11 mouse cellular contexts compared by ENCODE assay signal in the genomic region with DNA sequence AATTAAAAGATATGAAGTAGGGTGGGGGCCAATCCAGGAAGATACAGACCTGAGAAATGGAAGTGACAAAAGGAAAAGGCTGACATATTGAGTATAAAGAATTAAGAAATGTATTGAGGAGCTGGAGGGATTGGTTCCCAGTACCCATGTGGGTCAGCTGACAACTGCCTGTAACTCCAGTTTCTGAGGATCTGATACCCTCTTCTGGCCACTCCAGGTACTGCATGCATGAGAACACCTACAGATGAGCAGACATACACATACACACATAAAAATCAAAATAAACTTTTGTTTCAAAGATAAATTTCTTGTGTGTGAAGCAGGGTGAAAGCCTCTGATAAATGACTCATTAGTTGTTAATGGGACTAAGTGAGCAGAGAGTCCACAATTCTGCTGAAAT.
A peak's percentile ranks its signal among the peaks of the same experiment; 100 is the strongest.
DNase-seq lines count a peak whose midpoint lies in the region; ATAC-seq and TF ChIP-seq lines count a peak whose summit lies in the region.
"Had no signal": no experiment of that assay in that cellular context is flagged by ENCODE, and none has a peak within 500 bp of the region (broad histone marks: within the 10 kb centered on the region; RNA-seq: fewer than 3 reads in every experiment).

No protein-coding gene starts in this region.

- no peak overlapping the region for H3K9ac ChIP-seq in kidney, embryonic 15.5 days
- no peak overlapping the region for H3K9ac ChIP-seq in ES-E14 (ENCODE audit: insufficient read depth, low read depth, low read length, poor library complexity, severe bottlenecking)
- no peak overlapping the region for H3K9ac ChIP-seq in liver, embryonic 14.5 days (replicated peaks)
- H3K9ac ChIP-seq: lung, embryonic 15.5 days had no signal

- no peak for TF ChIP-seq POLR2A in kidney, adult 2 months (IDR thresholded peaks at IDR 0.05; ENCODE audit: low read depth, low read length)

- no peaks in the 10 kb centered on the region for H3K27me3 ChIP-seq in kidney, adult 2 months (replicated peaks; ENCODE audit: control insufficient read depth, insufficient read depth, low read length)
- no peaks in the 10 kb centered on the region for H3K27me3 ChIP-seq in kidney, embryonic 15.5 days
- H3K27me3 ChIP-seq in liver, embryonic 14.5 days (ENCODE audit: control insufficient read depth, insufficient read depth, low read length): no peaks in the 10 kb centered on the region
- H3K27me3 ChIP-seq: lung, embryonic 15.5 days had no signal

- H3K4me2 ChIP-seq in kidney, embryonic 15.5 days: no peak overlapping the region
- no peak overlapping the region for H3K4me2 ChIP-seq in liver, embryonic 14.5 days (ENCODE audit: low read depth)
- H3K4me2 ChIP-seq: lung, embryonic 15.5 days had no signal

- no peak overlapping the region for H3K4me3 ChIP-seq in kidney, adult 2 months (ENCODE audit: insufficient read depth, low read depth, low read length)
- H3K4me3 ChIP-seq in kidney, embryonic 15.5 days (replicated peaks): no peak overlapping the region
- H3K4me3 ChIP-seq in ES-E14 (ENCODE audit: insufficient read depth in 1 of 2, low read depth in 1 of 2, low read length in 2 of 2, poor library complexity in 1 of 2, severe bottlenecking in 1 of 2): no peak overlapping the region
- no peak overlapping the region for H3K4me3 ChIP-seq in liver, embryonic 14.5 days (ENCODE audit: insufficient read depth in 1 of 2, low read depth in 2 of 2, low read length in 2 of 2)
- H3K4me3 ChIP-seq: lung, embryonic 15.5 days had no signal

- DNase-seq in kidney, adult 2 months: peak; percentile 22
- peak; percentile 44 for DNase-seq in A20 (ENCODE audit: low read depth, low spot score)
- DNase-seq in ES-E14 (ENCODE audit: low read depth, low spot score): peak; percentile 49
- peak in 1 of 3 experiments; percentile 4 for DNase-seq in liver, embryonic 14.5 days (ENCODE audit: low read depth in 3 of 3, low spot score in 3 of 3)
- DNase-seq in ovary, adult 18-20 months (ENCODE audit: low spot score): no peak
- no peak for DNase-seq in urinary bladder, adult 18-20 months (ENCODE audit: low spot score in 2 of 2)
- DNase-seq in layer of hippocampus, adult 11-12 months (ENCODE audit: low spot score): no peak
- DNase-seq: adrenal gland, postnatal 25 days; heart, adult 11 months had no signal

- in situ Hi-C loops in ES-E14 (cut with MboI; ENCODE audit: low sequenced_read_pairs in 2 of 2, unreplicated experiment in 2 of 2): loop anchor here in 1 of 2 experiments (25.0 kb wide), 1 partner anchor 461 kb away; no protein-coding TSS in a partner anchor

- H3K36me3 ChIP-seq in kidney, adult 2 months (ENCODE audit: control insufficient read depth, insufficient read depth, low read length): no peaks in the 10 kb centered on the region; the same call in none of the 2 replicates
- H3K36me3 ChIP-seq in kidney, embryonic 15.5 days: no peaks in the 10 kb centered on the region
- no peaks in the 10 kb centered on the region for H3K36me3 ChIP-seq in ES-E14 (ENCODE audit: control insufficient read depth, insufficient read depth, low read length, poor library complexity, severe bottlenecking)
- no peaks in the 10 kb centered on the region for H3K36me3 ChIP-seq in liver, embryonic 14.5 days (replicated peaks; ENCODE audit: control insufficient read depth, insufficient read depth, low read depth)
- H3K36me3 ChIP-seq: lung, embryonic 15.5 days had no signal

- no peaks in the 10 kb centered on the region for H3K9me3 ChIP-seq in kidney, embryonic 15.5 days (replicated peaks)
- no peaks in the 10 kb centered on the region for H3K9me3 ChIP-seq in ES-E14 (ENCODE audit: control insufficient read depth, insufficient read depth, low read depth, low read length)
- no peaks in the 10 kb centered on the region for H3K9me3 ChIP-seq in liver, embryonic 14.5 days (ENCODE audit: control insufficient read depth, low read length)
- H3K9me3 ChIP-seq: lung, embryonic 15.5 days had no signal

- peak; percentile 42 for TF ChIP-seq CTCF in kidney, adult 2 months (conservative IDR thresholded peaks at IDR 0.05; ENCODE audit: insufficient read depth, insufficient read length, low read depth, low read length)
- peak; percentile 75 for TF ChIP-seq CTCF in liver, embryonic 14.5 days (IDR thresholded peaks at IDR 0.05; ENCODE audit: low read depth)

- no peak for TF ChIP-seq EP300 in liver, embryonic 14.5 days (IDR thresholded peaks at IDR 0.05; ENCODE audit: low read depth)

- ATAC-seq in kidney, embryonic 15.5 days (replicated peaks; ENCODE audit: low FRiP score): no peak
- ATAC-seq in liver, embryonic 14.5 days (ENCODE audit: insufficient read depth): no peak

- H3K4me1 ChIP-seq in kidney, adult 2 months (ENCODE audit: control insufficient read depth, insufficient read depth, low read length): peaks cover 3% of the 10 kb centered on the region
- peaks cover 13% of the 10 kb centered on the region for H3K4me1 ChIP-seq in kidney, embryonic 15.5 days
- H3K4me1 ChIP-seq in ES-E14 (ENCODE audit: control insufficient read depth in 2 of 2, insufficient read depth in 2 of 2, low read length in 2 of 2, poor library complexity in 1 of 2): no peaks in the 10 kb centered on the region
- no peaks in the 10 kb centered on the region for H3K4me1 ChIP-seq in liver, embryonic 14.5 days (replicated peaks; ENCODE audit: control insufficient read depth in 2 of 2, insufficient read depth in 2 of 2, low read length in 1 of 2)
- H3K4me1 ChIP-seq: lung, embryonic 15.5 days had no signal

- H3K27ac ChIP-seq in kidney, adult 2 months (ENCODE audit: insufficient read depth, low read depth, low read length): no peak overlapping the region
- H3K27ac ChIP-seq in kidney, embryonic 15.5 days: no peak overlapping the region
- H3K27ac ChIP-seq in ES-E14 (ENCODE audit: insufficient read depth, low read depth, low read length, poor library complexity, severe bottlenecking): no peak overlapping the region
- no peak overlapping the region for H3K27ac ChIP-seq in liver, embryonic 14.5 days
- H3K27ac ChIP-seq: lung, embryonic 15.5 days had no signal

TF ChIP-seq in ES-E14, 5 proteins besides CTCF, POLR2A, EP300 and RAD21:
- TF ChIP-seq ZNF384 (IDR thresholded peaks at IDR 0.05; ENCODE audit: low read depth, low read length) (no peak), MAFK (IDR thresholded peaks at IDR 0.05; ENCODE audit: insufficient read depth, low read depth, low read length) (no peak), HCFC1 (IDR thresholded peaks at IDR 0.05; ENCODE audit: borderline replicate concordance, insufficient read depth, low read length) (no peak), CHD2 (IDR thresholded peaks at IDR 0.05; ENCODE audit: low read depth, low read length) (no peak), ZC3H11A (IDR thresholded peaks at IDR 0.05; ENCODE audit: borderline replicate concordance, low read depth, low read length) (no peak; the same call in 1 of the 2 replicates)

Comparison
In these comparisons a context has a peak if more than half of its experiments do, and no peak if none do; other contexts are left out.
1. DNase-seq: peak in kidney, adult 2 months (single experiment), A20 (single experiment) and ES-E14 (single experiment); none in ovary, adult 18-20 months (single experiment), urinary bladder, adult 18-20 months (0 of 2) and layer of hippocampus, adult 11-12 months (single experiment).